Mouse (Mus musculus): ENCODE data around the gene Ctdnep1. TPM values are rescaled to one million over a fixed set of nuclear protein-coding genes. Genes with fewer than 3 reads are reported as not detected.

Gene Ctdnep1
- polyA plus RNA-seq, 1 experiment = not detected

DNA sequence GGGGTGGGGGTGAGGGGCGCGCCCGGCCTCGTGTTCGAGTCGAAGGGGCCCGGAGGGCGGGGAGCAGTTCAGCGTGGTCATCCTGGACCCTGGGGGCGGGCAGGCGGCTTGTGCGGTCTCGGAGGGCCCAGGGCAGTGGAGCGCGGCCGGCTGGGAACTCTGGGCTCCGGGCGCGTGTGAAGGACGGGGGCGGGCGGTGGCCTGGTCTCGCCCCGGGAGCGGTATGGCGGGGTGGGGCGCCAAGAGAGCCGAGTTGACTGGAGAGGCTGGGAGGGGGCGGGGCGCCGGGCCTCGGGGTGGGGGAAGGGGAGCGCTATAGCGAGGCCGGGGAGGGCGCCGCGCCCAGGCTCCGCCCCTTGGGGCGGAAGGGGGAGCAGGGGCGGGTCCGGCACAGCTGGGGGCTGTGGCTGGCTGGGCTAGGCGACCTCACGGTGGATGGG, 16.1 kb downstream of the Ctdnep1 start:
- Histone ChIP-seq H3K4me3 (ENCODE audit: insufficient read depth, low read depth, low read length) (peak overlapping the region; percentile 95), H3K27ac (ENCODE audit: insufficient read depth, low read depth, low read length) (peak overlapping the region; percentile 60), H3K4me1 (ENCODE audit: control insufficient read depth, insufficient read depth, low read length) (peaks cover 6% of the 10 kb centered on the region; the same call in 1 of the 2 replicates)
- WGBS = 3% methylated on average over 43 of the region's 44 CpGs
- no peak for TF ChIP-seq POLR2A (IDR thresholded peaks at IDR 0.05; ENCODE audit: insufficient read depth, low read depth, low read length)
- TF ChIP-seq CTCF (IDR thresholded peaks at IDR 0.05; ENCODE audit: insufficient read depth, low read depth, low read length) = no peak

DNA sequence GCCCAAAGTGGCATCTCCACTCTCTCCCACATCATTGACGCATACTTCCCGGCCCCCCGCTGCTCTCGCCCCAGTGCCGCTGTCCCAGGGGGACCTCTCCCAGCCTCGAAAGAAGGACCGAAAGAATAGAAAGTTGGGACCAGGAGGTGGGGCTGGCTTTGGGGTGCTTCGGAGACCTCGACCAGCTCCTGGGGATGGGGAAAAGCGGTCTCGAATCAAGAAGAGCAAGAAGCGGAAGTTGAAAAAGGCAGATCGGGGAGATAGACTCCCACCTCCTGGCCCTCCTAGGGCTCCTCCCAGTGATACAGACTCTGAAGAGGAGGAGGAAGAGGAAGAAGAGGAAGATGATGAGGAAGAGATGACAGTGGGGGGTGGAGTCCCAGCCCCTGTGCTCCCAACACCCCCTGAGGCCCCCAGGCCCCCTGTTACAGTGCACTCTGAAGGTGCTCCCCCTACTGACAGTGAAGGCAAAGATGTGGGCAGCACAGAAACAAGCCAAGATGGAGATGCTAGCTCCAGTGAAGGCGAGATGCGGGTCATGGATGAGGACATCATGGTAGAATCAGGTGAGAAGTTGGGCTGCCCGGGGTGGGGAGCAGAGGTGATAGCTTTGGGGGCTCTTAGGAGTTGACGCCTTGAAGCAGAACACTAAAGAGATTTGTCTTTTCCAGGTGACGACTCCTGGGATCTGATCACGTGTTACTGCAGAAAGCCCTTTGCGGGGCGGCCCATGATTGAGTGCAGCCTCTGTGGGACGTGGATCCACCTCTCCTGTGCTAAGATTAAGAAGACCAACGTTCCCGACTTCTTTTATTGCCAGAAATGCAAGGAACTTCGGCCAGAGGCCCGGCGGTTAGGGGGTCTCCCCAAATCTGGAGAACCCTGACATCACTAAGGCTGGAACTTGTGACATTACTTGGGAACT, 17.9 kb downstream of the Ctdnep1 start:
- no peak for TF ChIP-seq POLR2A (IDR thresholded peaks at IDR 0.05; ENCODE audit: insufficient read depth, low read depth, low read length)
- no peak overlapping the region for H3K27ac ChIP-seq (ENCODE audit: insufficient read depth, low read depth, low read length)
- no peak overlapping the region for H3K4me3 ChIP-seq (ENCODE audit: insufficient read depth, low read depth, low read length)
- H3K4me1 ChIP-seq (ENCODE audit: control insufficient read depth, insufficient read depth, low read length) = peaks cover 13% of the 10 kb centered on the region
- 91% methylated on average over 27 of the region's 27 CpGs for WGBS

DNA sequence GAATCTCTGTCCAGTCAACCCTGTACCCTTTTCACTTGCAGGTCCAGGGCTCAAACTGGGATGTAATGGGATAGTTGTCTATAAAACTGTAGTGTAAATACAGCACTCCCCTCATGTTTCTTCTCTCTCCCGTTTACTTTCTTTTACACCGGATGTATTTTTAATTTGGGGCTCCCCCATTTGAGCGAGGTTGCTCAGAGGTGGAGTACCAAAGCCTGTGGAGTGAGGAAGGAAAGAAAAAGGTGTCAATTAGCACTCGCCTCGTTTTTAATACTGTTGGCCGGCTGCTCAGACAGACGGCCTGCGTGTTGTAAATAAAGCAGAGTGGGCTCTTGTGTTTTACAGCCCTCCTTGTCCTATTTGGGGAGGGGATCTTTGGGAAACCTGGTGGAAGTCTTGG, 18.7 kb downstream of the Ctdnep1 start:
- no peak overlapping the region for H3K4me3 ChIP-seq (ENCODE audit: insufficient read depth, low read depth, low read length)
- no peak for TF ChIP-seq POLR2A (IDR thresholded peaks at IDR 0.05; ENCODE audit: insufficient read depth, low read depth, low read length)
- TF ChIP-seq CTCF (IDR thresholded peaks at IDR 0.05; ENCODE audit: insufficient read depth, low read depth, low read length) = no peak
- H3K27ac ChIP-seq (ENCODE audit: insufficient read depth, low read depth, low read length) = 0 out of 2 replicates have a peak overlapping the region, but pooled peaks have one; percentile 29
- H3K4me1 ChIP-seq (ENCODE audit: control insufficient read depth, insufficient read depth, low read length) = peaks cover 16% of the 10 kb centered on the region
- WGBS = 72% methylated on average over 8 of the region's 8 CpGs

DNA sequence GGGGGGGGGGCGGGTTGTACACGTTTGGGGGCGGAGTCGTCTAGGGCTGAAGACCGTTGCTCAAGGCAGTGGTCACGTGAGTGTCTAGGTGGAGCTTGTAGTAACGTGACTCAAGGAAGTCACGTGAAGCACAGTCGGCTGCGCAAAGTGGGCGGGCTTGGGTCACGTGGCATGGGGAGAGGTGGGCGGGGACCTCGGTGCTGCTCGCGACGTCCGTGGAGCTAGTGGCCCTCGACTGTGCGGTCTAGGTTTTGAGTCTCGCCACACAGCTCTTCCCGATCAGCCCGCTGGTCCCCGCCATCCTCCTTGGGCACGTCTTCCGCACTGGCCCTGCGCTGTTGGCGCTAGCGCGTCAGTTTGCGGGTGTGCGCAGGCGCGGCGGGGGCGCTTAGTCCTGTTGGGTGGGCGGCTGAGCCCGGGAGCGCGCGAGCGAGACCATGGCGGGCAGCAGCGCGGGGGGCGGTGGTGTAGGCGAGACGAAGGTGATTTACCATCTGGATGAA, 19.5 kb downstream of the Ctdnep1 start, which contains the start of gene Dvl2:
Gene Dvl2, plus strand, starts transcription at position 200 of the 503 bp plus-strand sequence.
- Histone ChIP-seq H3K27ac (ENCODE audit: insufficient read depth, low read depth, low read length) (peak within 1 kb of the TSS; percentile 81), H3K4me3 (ENCODE audit: insufficient read depth, low read depth, low read length) (peak within 1 kb of the TSS; percentile 85), H3K4me1 (ENCODE audit: control insufficient read depth, insufficient read depth, low read length) (peaks cover 17% of the 10 kb centered on the region)
- TF ChIP-seq POLR2A (IDR thresholded peaks at IDR 0.05; ENCODE audit: insufficient read depth, low read depth, low read length) (peak; percentile 75), CTCF (IDR thresholded peaks at IDR 0.05; ENCODE audit: insufficient read depth, low read depth, low read length) (no peak)
- under 1% methylated on average over 48 of the region's 48 CpGs for WGBS

DNA sequence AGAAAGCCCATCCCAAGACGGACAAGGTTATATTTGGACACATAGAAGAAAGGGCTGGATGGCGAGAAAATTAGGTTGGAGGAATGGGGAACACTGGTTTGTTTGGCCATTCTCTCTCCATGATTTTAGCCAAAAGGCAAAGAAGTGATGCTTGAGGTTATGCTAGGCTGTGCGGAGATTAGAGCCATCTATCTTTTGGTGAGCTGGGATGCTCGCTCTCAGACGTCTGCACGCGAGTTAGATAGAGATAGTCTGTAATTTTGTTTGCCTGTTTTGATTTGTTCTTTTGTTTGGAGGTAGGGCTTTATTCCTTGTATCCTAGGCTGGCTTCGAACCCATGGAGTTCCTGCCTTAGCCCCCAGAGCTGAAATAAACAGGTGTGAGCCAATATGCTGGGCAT, 20.2 kb downstream of the Ctdnep1 start:
- Histone ChIP-seq H3K4me1 (ENCODE audit: control insufficient read depth, insufficient read depth, low read length) (peaks cover 17% of the 10 kb centered on the region), H3K27ac (ENCODE audit: insufficient read depth, low read depth, low read length) (peak overlapping the region; percentile 81), H3K4me3 (ENCODE audit: insufficient read depth, low read depth, low read length) (peak overlapping the region; percentile 85)
- 4% methylated on average over 8 of the region's 8 CpGs for WGBS
- TF ChIP-seq POLR2A (IDR thresholded peaks at IDR 0.05; ENCODE audit: insufficient read depth, low read depth, low read length) = no peak
- TF ChIP-seq CTCF (IDR thresholded peaks at IDR 0.05; ENCODE audit: insufficient read depth, low read depth, low read length) = no peak

DNA sequence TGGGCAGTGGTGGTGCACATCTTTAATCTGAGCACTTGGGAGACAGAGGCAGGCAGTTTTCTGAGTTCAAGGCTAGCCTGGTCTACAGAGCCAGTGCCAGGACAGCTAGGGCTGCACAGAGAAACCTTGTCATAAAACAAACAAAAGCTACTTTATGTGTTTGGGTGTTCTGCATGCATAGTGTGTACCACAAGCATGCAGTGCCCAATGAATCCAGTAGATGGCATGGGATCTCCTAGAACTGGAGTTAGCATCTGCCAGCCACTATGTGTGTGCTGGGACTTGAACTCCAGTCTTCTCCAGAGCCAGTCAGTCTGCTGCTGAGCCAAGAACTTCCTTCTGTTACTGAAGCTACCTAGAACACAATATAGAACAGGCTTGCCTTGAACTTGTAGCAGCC, 20.9 kb downstream of the Ctdnep1 start:
- Histone ChIP-seq H3K4me3 (ENCODE audit: insufficient read depth, low read depth, low read length) (no peak overlapping the region), H3K27ac (ENCODE audit: insufficient read depth, low read depth, low read length) (no peak overlapping the region), H3K4me1 (ENCODE audit: control insufficient read depth, insufficient read depth, low read length) (peaks cover 17% of the 10 kb centered on the region)
- TF ChIP-seq CTCF (IDR thresholded peaks at IDR 0.05; ENCODE audit: insufficient read depth, low read depth, low read length) (no peak), POLR2A (IDR thresholded peaks at IDR 0.05; ENCODE audit: insufficient read depth, low read depth, low read length) (no peak)

DNA sequence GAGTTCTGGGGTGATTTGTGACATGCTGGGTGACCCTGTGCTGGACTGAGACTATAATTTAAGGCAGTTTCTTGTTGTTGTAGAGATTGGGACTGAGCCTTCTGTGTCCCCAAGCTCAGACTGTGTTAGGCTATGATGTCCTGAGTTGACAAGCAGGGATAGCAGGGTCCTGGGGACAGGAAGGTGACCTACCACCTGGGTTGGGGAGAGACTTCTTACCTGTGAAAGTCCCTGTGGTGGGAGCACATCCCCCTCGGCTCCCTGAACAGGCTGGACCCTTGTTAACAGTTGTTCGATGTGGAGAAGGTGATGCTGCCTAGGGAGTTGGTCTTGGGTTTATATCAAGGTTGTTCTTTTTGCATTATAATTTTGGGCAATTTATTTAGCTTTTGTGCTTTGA, 21.5 kb downstream of the Ctdnep1 start:
- H3K4me1 ChIP-seq (ENCODE audit: control insufficient read depth, insufficient read depth, low read length) = peaks cover 17% of the 10 kb centered on the region
- no peak overlapping the region for H3K27ac ChIP-seq (ENCODE audit: insufficient read depth, low read depth, low read length)
- no peak overlapping the region; the same call in 1 of the 2 replicates for H3K4me3 ChIP-seq (ENCODE audit: insufficient read depth, low read depth, low read length)
- TF ChIP-seq POLR2A (IDR thresholded peaks at IDR 0.05; ENCODE audit: insufficient read depth, low read depth, low read length) (no peak), CTCF (IDR thresholded peaks at IDR 0.05; ENCODE audit: insufficient read depth, low read depth, low read length) (no peak)
- 80% methylated on average over 2 of the region's 2 CpGs for WGBS

DNA sequence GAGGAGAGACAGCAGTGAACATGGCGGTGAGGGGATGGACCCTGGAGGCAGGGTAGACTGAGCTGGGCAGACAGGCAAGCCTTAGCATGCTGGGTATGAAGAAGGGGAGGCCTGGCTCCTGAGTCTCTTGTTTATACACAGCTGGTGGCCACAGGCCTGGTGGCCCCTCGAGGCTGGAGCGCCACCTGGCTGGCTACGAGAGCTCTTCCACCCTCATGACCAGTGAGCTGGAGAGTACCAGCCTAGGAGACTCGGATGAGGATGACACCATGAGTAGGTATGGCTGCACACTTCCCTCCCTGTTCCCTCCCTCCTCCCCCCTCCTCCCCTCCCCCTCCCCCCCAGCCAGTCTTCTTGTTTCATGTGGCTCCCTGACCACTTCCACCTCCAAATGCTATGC, 24.6 kb downstream of the Ctdnep1 start:
- 45% methylated on average over 5 of the region's 5 CpGs for WGBS
- TF ChIP-seq POLR2A (IDR thresholded peaks at IDR 0.05; ENCODE audit: insufficient read depth, low read depth, low read length) (no peak), CTCF (IDR thresholded peaks at IDR 0.05; ENCODE audit: insufficient read depth, low read depth, low read length) (no peak)
- no peak overlapping the region for H3K27ac ChIP-seq (ENCODE audit: insufficient read depth, low read depth, low read length)
- peaks cover 15% of the 10 kb centered on the region for H3K4me1 ChIP-seq (ENCODE audit: control insufficient read depth, insufficient read depth, low read length)
- no peak overlapping the region for H3K4me3 ChIP-seq (ENCODE audit: insufficient read depth, low read depth, low read length)

DNA sequence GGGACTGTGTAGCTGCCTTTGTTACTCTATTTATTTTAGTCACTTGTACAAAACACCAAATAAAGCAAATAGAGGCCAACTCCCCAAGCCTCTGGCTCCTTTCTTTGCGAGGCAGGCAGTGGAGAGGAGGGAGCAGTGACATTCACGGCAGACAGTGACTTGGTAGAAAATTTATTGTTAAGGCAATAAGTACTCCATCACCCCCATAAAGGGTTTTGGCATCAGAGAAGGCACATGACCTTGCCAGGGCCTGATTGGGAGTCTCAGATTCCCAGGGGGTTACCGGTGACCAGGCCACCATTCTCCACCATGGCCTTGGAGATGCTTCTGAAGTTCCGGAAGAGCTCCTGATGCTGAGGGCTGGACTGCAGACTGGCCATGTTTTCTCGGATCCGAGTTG, 29.1 kb downstream of the Ctdnep1 start:
- peaks cover 9% of the 10 kb centered on the region; the same call in 1 of the 2 replicates for H3K4me1 ChIP-seq (ENCODE audit: control insufficient read depth, insufficient read depth, low read length)
- TF ChIP-seq POLR2A (IDR thresholded peaks at IDR 0.05; ENCODE audit: insufficient read depth, low read depth, low read length) = no peak
- TF ChIP-seq CTCF (IDR thresholded peaks at IDR 0.05; ENCODE audit: insufficient read depth, low read depth, low read length) = no peak
- H3K27ac ChIP-seq (ENCODE audit: insufficient read depth, low read depth, low read length) = no peak overlapping the region
- WGBS = 77% methylated on average over 6 of the region's 6 CpGs
- no peak overlapping the region for H3K4me3 ChIP-seq (ENCODE audit: insufficient read depth, low read depth, low read length)
